9 mouse cellular contexts compared by ENCODE assay signal in the genomic region with DNA sequence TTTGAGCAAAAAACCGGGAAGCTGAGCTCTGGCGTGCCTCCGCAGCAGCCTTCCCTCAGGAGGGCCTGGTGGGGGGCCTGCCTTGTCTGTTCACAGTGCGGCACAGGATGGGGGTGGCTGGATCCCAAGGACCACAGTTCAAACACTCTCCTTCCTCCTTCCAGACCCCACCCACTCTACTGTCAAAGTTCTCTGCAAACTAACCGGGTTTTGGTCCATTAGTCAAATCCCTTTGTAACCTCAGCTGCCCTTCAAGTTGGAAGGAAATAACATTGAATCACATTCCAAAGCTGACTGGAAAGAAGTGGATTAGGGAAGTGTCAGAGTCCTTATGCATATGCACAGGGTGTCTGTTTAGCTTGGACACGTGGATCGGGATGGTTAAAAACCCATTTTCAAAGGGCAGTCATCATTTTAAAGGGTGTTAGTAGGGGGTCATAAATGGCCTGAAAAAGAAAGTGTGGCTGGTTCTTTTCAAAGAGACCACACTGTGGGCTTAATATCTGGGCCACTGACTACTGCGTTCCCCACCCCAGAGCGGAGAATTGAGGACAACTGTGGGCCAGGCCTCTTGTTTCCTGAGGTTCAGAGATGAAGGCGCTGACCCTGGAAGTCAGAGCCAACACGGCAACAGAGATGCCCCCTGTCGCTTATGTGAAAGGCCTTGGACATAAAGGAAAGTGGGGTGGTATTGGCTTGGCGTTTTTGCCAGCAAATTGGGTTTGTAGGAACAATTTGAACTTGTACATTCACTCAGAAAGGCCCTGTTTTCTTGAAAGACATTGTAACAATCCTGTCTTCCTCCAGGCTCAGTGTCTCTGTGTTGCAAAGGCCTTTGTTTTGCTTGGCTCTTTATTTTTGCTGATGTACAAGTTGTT.
DNase-seq lines count a peak whose midpoint lies in the region; ATAC-seq lines count a peak whose summit lies in the region.
"Had no signal": no experiment of that assay in that cellular context is flagged by ENCODE, and none has a peak within 500 bp of the region (broad histone marks: within the 10 kb centered on the region; RNA-seq: fewer than 3 reads in every experiment).

No protein-coding gene starts in this region.

- peak overlapping the region; percentile 76 for H3K4me2 ChIP-seq in heart, embryonic 15.5 days
- peak overlapping the region; percentile 63 for H3K4me2 ChIP-seq in neural tube, embryonic 11.5 days (ENCODE audit: low read depth)

- H3K27ac ChIP-seq in heart, embryonic 15.5 days: peak overlapping the region; percentile 77
- no peak overlapping the region for H3K27ac ChIP-seq in neural tube, embryonic 11.5 days (ENCODE audit: low read depth, low read length)
- H3K27ac ChIP-seq: liver, embryonic 14.5 days had no signal

- H3K36me3 ChIP-seq in heart, embryonic 15.5 days: no peaks in the 10 kb centered on the region
- H3K36me3 ChIP-seq in neural tube, embryonic 11.5 days (ENCODE audit: control insufficient read depth, insufficient read depth, low read length): no peaks in the 10 kb centered on the region

- H3K27me3 ChIP-seq in heart, embryonic 15.5 days: no peaks in the 10 kb centered on the region
- no peaks in the 10 kb centered on the region for H3K27me3 ChIP-seq in neural tube, embryonic 11.5 days (ENCODE audit: control insufficient read depth, insufficient read depth, low read length)

- H3K9ac ChIP-seq in heart, embryonic 15.5 days: peak overlapping the region; percentile 45; the same call in 1 of the 2 replicates
- H3K9ac ChIP-seq in neural tube, embryonic 11.5 days (ENCODE audit: low read length): no peak overlapping the region
- H3K9ac ChIP-seq: liver, embryonic 14.5 days had no signal

- DNase-seq in R1 (ENCODE audit: low read depth, low spot score): peak; percentile 80
- DNase-seq in embryo, embryonic 9.5 days (ENCODE audit: extremely low spot score): peak; percentile 35
- peak; percentile 76 for DNase-seq in kidney, postnatal 14 days
- DNase-seq in neural tube, embryonic 11.5 days (ENCODE audit: low spot score): no peak
- DNase-seq in layer of hippocampus, postnatal 36 days: no peak
- DNase-seq in thymus, postnatal 4 days: no peak
- DNase-seq in right cerebral cortex, postnatal 4 days: no peak

- 0 out of 2 replicates have a peak, but pooled peaks have one; percentile 56 for ATAC-seq in heart, embryonic 15.5 days (replicated peaks; ENCODE audit: insufficient number of reproducible peaks, insufficient read depth, low FRiP score, low read depth)
- peak; percentile 65; the same call in 1 of the 2 replicates for ATAC-seq in neural tube, embryonic 11.5 days (ENCODE audit: insufficient read depth, low FRiP score, low TSS enrichment)

- H3K9me3 ChIP-seq in heart, embryonic 15.5 days (replicated peaks): no peaks in the 10 kb centered on the region
- no peaks in the 10 kb centered on the region for H3K9me3 ChIP-seq in neural tube, embryonic 11.5 days (ENCODE audit: control insufficient read depth, low read length)

- peak overlapping the region; percentile 49 for H3K4me3 ChIP-seq in heart, embryonic 15.5 days
- peak overlapping the region; percentile 34; the same call in 1 of the 2 replicates for H3K4me3 ChIP-seq in neural tube, embryonic 11.5 days (ENCODE audit: low read depth, low read length)

- WGBS in heart, embryonic 15.5 days: 44% methylated on average over 13 of the region's 13 CpGs
- WGBS in neural tube, embryonic 11.5 days: 15% methylated on average over 13 of the region's 13 CpGs

- H3K4me1 ChIP-seq in heart, embryonic 15.5 days (replicated peaks): peaks cover 30% of the 10 kb centered on the region
- 0 out of 2 replicates have a peak, but pooled peaks cover 3% of the 10 kb centered on the region for H3K4me1 ChIP-seq in neural tube, embryonic 11.5 days (ENCODE audit: control insufficient read depth, insufficient read depth, low read length)

Comparison
In these comparisons a context has a peak if more than half of its experiments do, and no peak if none do; other contexts are left out.
1. DNase-seq: peak in R1 (single experiment), embryo, embryonic 9.5 days (single experiment) and kidney, postnatal 14 days (single experiment); none in neural tube, embryonic 11.5 days (single experiment), layer of hippocampus, postnatal 36 days (0 of 2), thymus, postnatal 4 days (single experiment) and right cerebral cortex, postnatal 4 days (single experiment).